Mouse (Mus musculus): ENCODE measurements around the gene Cd274. TPM values are rescaled to one million over a fixed set of nuclear protein-coding genes. Genes with fewer than 3 reads are reported as not detected.

Cd274 gene
- 1 to 10 TPM; 2.7 to 6.9 TPM for total RNA-seq (2021)
- long read RNA-seq, experiment 1, partial matches to known transcripts, result 0 of 1 reads
- long read RNA-seq, experiment 1, other reads (novel, unspliced or antisense), result 1 of 1 reads
- long read RNA-seq, experiment 2, partial matches to known transcripts, result 2 of 2 reads
- long read RNA-seq, experiment 2, other reads (novel, unspliced or antisense), result 0 of 2 reads

DNA sequence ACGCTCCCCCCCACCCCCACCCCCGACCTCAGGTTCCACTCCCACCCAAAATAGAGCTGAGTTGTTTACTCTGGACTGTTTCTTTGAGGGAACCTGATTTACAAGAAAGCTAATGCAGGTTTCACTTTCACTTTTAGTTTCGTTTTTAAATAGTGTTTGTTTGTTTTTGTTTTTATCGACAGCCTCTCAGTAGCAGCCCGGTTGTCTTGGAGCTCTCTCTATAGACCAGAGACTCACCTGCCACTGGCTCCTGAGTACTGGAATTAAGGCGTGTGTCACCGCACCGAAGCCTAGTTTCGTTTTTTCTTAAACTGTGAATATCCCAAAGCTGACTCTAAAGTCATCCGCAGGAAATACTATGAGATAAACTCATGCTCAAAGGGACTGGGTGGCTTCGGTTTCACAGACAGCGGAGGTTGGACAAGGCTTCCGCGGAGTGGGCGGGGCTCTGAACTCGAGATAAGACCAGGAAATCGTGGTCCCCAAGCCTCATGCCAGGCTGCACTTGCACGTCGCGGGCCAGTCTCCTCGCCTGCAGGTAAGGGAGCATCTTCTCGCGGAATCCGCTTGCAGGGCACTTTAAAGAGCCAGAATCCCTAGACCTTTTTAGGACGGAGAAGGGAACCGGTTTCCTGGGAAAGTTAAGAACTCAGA is at the start of gene Cd274, which contains the start of gene Plgrkt:
Gene Cd274, plus strand, starts transcription at position 487 of the 654 bp plus-strand sequence.
Gene Plgrkt, minus strand, starts transcription at position 422 of the 654 bp plus-strand sequence.
- peak; percentile 87 for DNase-seq

DNA sequence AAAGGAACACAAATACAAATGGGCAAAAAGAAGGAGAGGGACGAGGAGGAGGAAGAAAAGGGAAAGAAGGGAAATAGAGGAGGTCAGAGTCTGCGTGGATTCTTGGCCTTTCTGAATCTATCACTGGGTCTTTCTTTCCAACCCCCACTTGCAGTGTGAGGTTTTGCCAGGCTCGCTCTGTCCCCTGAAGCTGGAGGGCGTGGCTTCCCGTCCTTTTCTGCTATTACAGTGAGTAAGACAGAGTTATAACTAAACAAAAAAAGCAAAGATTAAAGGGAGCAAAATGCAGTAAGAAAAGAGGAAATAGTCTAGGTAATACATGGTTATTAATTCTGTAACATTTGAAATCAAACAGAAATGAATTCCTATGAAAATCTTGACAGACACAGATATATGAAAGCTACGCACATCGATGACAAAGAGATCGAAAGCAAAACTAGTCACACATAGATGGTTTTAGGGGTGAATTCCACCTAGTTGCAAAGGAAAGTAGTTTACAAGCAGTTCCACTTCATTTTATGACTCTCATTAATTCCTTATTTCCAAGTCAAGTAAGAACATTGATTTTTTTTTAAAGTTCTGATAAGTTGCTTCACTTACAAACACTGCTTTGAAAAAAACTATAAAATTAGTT is 43.7 kb upstream of the Cd274 start:
- DNase-seq, result no peak

DNA sequence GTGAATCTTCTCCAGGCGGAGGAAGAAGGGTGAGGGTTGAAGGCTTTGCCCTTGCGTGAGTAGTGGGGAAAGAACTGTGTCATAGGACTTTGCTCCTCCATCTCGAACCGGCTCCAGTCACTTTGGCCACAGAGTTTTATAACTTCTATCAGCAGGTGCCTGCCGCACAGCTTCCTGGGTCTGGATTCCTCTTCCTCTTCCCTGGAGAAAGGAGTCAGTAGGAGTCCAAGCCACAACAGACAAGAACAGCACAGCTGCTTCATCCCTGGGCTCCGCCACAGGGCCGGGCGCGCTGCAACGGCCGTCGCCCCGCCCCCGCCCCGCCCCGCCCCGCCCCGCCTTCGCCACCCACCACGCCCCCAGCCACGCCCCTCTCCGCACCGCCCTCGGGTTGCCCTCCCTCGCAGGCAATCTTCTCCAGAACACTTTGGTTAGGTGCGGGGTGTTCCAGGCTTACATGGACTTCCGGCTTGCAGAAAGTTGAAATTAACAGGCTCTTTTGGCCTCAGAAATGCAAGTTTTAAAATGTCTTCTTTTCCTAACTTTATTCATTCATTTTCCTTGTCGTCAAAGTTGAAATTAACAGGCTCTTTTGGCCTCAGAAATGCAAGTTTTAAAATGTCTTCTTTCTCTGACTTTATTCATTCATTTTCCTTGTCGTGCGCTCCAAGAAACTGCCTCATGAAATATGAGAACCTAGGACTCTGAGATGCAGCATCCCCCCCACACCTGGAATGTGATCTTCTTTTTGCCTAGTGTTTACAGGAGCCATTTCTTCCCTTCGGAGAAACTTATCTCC is 42.0 kb upstream of the Cd274 start, which contains the start of gene Insl6:
Gene Insl6, minus strand, starts transcription at position 304 of the 799 bp plus-strand sequence.
- DNase-seq, result peak; percentile 86

DNA sequence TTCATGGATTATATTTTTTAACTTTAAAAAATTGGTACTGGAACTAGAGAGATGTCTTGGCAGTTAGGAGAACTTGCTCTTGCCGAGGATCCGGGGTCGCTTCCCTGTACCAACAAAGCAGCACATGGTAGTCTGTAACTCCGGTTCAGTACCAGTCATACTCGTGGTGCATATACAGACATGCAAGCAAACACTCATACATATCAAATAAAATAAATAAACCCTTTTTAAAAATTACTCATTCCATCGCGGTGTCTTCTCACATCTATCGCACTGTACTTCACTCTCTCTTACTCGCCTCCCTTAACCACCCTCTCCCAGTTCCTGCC is 41.4 kb upstream of the Cd274 start:
- DNase-seq, result no peak

DNA sequence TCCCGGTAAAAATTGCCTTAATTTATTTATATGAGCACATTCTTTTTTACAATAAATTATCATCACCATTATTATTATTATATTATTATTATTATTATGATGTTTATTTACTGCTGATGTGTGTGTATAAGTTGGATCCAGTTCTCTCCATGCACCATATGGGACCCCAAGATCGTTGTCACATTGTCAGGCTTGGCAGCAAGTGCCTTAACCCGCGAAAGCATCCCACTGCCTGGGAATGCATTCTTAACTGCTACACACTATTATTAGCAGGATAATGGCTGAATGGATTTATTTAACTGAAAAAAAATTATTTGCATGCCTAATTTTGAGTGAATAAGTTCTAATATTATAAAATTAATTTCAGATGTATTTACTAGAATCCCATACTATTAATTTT is 40.9 kb upstream of the Cd274 start:
- DNase-seq, result no peak

DNA sequence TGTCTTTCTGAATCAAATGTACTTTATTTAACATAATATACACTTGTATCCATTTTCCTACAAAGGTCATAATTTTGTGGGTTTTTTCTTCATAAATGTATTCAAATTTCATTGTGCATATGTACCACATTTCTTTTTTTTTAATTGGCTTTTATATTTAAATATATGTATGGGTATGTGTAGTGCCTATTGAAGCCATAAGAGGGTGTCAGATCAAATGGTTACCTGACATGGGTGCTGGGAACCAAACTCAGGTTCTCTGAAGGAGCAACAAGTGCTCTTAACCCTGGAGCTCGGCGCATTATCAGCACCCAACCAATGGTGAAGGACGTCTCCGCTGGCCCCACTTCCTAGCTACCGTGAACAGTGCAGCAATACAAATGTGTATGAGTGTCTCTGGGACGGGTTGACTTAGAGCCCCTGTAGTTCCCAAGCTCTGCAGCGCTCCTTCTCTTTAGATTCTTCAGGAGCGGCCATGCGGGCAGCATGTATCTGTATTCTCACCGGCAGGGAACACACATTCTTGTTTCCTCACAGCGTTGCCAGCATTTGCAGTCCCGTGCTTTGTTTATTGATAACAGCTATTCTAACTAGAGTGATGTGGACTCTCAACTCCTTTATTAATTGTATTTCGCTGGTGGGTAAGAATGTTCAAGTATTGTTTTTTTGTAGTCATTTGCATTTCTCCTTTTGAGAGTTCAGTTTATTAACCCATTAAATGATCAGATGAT is 40.3 kb upstream of the Cd274 start:
- no peak for DNase-seq

DNA sequence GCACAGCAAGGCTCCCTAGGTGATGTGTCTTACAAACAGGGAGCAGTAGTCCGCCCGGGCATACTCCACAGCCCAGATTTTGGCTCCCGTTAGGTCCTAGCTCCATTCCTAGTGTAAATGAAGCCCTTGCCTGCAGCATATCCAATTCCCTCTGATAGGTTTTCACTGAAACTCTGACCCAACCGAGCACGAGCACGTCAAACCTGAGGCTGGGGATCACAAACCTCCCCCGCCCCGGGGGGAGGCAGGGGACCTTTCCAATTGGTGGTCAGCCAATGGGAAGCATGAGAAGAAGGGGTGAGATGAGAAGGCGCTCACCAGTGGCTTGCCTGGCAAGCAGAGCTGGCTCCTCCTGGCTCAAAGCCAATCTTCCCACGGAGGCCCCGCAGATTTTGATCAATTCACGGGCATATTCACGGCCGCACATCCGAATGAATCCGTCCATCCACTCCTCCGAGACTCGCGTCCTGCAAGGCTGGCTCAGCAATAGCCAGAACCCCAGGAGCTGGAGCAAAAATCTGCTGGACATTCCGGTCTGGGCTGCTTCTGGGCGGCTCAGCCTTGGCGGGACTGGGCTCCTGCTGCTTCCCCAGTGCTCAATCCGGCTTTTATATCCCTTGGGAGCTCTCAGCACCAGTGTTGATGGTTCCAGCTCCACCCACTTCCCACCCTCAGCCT is 33.0 kb upstream of the Cd274 start, which contains the start of gene Rln1:
Gene Rln1, minus strand, starts transcription at position 603 of the 678 bp plus-strand sequence.
- DNase-seq, result peak; percentile 33

DNA sequence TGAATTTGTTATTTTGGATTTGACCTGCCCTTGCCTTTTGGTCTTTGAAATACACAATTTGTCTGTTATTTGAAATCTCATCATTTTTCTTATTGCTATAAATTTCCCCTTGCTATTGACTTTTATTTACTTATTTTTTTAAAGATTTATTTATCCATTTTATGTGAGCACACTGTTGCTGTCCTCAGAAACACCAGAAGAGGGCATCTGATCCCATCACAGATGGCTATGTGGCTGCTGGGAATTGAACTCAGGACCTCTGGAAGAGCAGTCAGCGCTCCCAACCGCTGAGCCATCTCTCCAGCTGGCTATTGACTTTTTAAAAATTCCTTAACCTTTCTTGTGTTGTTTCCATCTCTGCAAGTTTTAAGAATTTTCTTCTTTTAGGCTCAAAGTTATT is 30.6 kb upstream of the Cd274 start:
- DNase-seq, result no peak

DNA sequence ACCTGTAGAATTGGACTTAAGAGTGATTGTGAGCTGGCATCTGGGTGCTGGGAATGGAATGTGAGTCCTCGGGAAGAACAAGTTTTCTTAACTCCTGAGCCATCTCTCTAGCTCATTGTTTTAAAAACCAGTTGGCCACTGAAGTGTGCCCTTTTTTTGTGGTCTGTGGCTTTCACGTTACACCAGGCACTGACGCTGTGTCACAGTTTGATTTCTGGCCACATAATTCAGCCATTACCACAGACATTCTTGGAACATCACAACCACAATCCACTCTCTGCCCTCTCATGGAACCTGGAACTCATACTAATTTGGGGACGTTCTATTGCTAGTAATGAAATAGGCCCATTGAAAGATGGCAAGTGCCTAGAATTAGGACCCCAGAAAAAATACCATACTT is 26.2 kb upstream of the Cd274 start:
- no peak for DNase-seq

DNA sequence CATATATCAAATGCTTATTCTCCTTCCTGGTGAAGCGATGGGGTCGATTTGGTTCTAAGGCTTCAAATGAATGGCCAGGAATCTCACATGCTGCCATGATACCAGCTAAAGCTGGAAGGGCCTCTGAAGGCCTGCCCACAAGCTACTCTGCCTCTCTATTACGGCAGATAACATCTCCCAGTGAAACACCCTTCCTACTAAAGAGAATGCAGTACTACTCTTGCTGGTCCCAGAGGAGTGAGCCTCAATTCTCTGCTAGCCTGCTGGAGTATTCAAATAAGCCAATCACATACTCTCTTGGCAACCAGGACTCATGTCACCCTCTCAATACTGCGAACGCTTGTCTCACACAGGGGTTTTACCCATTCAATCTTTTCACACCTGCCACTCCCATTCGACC is 25.0 kb upstream of the Cd274 start:
- DNase-seq, result no peak

DNA sequence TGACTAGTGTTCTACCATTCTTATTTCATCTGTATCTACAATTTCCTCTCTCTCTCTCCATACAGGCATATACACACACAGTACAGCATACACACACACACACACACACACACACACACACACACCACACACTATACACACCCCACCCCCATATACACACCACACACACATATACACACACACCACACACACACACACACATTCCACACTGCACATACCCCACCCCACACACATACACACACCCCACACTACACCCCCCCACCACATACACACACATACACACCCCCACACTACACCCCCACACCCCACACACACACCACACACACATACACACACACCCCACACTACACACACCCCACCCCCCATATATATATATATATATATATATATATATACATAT is 22.4 kb upstream of the Cd274 start:
- no peak for DNase-seq

DNA sequence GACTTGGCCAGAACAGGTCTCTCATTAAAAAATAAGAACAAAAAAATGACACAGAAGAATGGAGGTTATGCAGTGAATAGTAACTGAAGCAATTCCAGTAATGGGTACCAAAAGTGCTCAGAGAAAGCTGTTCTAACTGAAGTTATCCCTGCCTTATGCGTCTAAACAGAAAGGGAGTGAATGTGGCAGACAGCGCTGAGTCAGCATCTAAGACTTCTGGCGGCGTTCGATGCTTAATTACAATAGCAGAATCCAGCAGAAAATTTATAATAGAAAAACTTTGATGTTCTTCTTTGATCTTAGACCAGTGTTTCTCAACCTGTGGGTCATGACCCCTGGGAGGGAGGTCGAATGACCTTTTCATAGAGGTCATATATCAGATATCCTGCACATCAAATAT is 21.6 kb upstream of the Cd274 start:
- DNase-seq, result no peak

DNA sequence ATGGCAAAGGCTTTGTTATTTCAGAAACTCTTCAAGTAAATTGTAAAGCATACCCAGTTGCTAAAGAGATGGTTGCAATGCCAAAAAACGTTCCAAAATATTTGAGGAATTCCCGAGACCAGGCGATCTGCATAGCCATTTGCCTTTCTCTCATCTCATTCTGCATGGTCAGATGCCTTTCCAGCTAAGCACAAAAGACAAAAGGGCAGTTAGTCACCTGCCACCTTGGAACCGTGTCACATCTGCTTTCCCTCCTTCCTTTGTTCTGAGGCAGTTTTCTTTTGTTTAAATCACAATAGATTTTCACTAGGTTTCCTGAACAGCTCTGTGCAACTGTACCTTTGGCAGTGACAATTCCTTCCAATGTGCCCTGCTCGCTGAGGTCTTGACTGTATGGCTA is 16.3 kb upstream of the Cd274 start:
- no peak for DNase-seq

DNA sequence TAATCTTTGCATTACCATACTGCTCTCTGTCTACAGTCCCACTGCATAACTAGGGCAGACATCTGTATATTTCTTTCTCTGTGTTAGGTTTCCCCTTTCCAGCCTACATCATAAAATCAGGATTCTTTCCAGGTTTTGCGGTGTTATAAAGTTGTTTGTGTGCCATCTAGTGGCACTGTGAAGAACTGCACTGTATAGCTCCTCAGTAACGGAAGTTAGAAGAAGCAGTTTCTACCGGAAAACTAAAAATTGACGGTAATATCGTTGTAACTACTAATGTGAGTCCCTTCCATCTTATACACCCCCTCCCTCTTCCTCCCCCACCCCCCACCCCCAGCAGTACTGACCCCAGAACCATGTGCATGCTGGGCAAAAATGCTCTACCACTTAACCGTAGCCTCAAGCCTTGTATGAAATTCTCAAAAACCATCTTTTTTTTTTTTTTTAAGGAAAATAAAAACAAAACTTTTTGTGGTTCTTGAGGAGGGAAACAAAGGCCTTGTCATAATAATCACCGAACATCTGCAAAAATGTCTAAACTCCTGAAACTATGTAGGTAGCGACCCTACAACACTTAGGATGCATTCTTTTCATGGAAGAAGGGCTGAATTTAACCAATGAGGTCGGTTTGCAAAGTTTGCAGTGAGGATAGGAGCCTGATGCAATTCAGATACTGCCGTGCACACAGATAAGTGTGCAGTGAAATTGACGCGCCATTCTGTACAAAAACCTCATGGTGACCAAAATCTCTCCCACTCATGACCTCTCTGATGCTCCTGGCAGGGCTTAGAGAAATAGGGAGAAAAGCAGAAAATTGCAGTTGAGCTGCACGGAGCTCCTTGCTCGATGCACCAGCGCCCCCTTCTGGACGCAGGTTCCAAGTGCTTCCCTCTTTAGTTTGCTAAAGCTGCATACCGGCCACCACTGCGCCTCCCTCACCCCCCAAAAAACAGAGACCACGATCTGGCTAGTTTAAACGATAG is 12.1 kb upstream of the Cd274 start:
- peak; percentile 95 for DNase-seq

DNA sequence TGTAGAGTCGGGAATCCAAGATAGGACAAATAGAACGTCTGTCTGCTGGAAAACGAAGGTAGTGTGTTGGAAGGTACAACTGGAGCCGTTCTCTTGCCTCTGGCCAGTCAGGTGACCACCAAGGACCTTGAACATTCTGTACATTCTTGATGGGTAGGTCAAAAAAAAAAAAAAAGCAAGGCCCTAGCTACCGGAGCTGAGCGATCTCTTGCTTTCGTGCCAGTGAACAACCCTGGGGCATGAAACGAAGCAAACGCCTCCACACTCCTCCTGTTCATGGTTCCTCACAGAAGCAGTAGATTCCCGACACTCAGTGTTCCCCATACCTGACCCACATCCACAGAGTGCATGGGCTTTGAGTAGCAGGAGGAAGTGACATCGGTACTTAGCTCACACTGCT is 11.0 kb upstream of the Cd274 start:
- no peak for DNase-seq

DNA sequence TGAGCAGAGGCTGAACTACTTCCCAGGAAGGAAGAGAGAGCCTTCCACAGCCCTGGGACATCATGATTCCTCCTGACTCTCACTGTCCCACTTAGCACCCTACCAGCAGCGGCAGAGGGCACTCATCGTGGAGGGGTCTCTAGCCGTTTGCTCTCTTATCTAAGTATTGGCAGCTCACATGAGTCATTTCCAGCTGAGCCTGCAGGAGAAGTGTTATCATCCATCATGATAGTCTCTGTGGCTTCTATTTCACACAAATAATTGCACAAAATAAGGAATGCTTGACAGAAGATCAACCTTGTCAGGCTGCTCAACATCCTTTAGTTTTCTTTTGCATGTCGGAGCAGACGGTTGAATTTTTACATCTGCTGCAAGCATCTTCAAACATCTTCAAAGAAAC is 7.0 kb upstream of the Cd274 start:
- no peak for DNase-seq

DNA sequence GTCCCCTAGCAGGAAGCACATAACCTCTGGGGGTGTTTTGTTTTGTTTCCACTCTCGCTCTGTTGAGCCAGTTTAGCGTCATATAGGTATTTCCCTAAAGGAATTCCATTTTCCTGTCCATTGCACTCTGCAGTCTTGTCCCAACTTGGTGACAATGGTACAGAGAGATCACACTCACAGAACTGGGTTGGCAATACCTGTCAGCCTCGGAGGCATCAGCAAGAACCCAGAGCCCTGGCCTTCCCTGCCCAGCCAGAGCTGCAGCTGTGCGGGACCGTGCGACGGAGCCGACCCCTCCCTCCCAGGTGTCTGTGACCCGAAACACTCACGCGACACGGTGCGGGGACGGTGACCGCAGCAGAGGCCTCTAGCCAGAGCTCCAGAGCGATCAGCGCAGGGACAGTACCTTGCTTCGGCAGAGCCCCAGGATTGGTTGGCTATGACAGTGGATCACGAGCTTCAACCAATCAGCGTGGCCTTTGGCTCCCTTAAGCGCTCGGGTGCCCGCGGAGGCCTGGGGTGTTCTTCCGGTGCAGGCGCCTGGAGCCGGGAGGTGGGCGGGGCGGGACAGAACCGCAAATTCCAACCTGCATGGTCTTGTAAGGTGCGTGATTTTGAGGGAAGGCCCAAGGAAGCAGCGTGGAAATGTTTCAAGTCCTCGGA is 5.7 kb upstream of the Cd274 start:
- peak; percentile 93 for DNase-seq

DNA sequence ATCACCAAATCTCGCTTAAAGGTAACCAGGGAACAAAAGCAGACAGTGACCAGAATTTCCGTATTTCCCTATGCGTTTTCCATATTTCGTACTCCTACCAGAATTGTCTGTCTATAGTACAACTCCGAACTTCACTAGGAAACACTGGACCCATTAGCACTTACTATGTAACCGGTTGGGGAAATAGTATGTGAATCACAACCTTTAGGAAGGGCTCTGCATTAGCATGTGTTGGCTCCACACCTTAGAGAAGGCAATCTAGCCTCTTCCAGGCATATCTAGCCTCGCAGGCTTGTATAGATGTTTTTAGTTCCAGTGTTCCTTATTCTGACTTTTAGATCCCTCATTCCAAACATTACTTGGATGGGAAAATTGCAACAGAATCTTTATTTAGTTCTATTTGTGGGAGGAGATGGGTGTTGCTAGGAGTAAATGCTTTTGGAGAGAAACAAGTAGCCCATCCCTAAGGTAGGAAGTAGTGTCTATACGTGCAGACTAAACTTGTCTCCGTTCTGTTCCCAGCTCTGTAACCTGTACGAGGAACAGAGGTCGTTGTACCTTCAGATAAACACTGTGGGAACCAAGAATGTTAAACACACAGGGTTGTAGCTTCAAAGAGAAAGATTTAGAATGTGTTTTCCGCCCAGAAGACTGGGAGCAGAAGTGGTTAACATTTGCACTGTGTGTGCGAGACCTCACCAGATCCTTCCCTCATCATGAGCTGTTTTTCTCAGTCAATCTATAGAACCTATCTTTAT is 4.9 kb upstream of the Cd274 start:
- no peak for DNase-seq

DNA sequence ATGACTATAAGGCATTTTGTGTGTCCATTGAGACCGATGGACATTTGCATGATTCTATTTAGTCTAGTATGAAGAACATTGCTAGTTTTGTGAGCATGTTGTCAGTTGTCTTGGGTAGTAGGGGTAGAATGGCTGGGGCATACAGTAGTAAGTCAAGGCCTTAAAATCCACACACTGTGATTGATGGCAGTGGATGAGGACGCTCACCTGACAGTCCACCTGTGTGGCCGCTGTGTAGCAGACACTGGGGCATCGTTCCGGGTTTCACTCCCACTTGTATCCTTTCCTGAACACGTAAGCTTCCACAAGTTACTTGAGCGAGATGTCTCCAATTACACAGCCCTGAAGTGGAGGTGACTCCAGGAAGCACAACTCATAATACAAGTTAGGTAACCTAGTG is 3.7 kb upstream of the Cd274 start:
- DNase-seq, result no peak
